Mouse (Mus musculus): Measurements from ENCODE around the gene Klk1b1. TPM values are rescaled to one million over a fixed set of nuclear protein-coding genes. Genes with fewer than 3 reads are reported as not detected.
"Not testable (repeated sequence)": the region's sequence is repeated elsewhere in the genome, so short reads cannot be mapped to it uniquely, and the experiment has no call there.

Gene Klk1b1
- total and polyA plus RNA-seq, 3 experiments = not detected

GRCm38 (mm10) chr7:43936551-43936950, 30.0 kb upstream of the Klk1b1 start:
- Histone ChIP-seq H3K4me2 (ENCODE audit: insufficient read depth, low read depth, poor library complexity, severe bottlenecking) (no peak overlapping the region), H3K4me3 (replicated peaks in 1 of 3; ENCODE audit: low read depth in 2 of 3, low read length in 2 of 3, poor library complexity in 1 of 3) (no peak overlapping the region), H3K9ac (ENCODE audit: insufficient read depth, low read depth) (no peak overlapping the region), H3K27me3 (replicated peaks) (peaks cover 41% of the 10 kb centered on the region), H3K79me2 (replicated peaks; ENCODE audit: control insufficient read depth, extremely low read depth, insufficient read depth, poor library complexity, severe bottlenecking) (no peaks in the 10 kb centered on the region), H3K36me3 (replicated peaks in 1 of 2; ENCODE audit: control insufficient read depth in 1 of 2, insufficient read depth in 1 of 2, low read length in 1 of 2) (no peaks in the 10 kb centered on the region), H3K4me1 (ENCODE audit: control insufficient read depth in 1 of 2, insufficient read depth in 2 of 2) (no peaks in the 10 kb centered on the region), H3K9me3 (replicated peaks; ENCODE audit: low read length) (no peaks in the 10 kb centered on the region), H3K27ac (ENCODE audit: insufficient read depth, low read depth) (no peak overlapping the region)
- TF ChIP-seq CHD2 (IDR thresholded peaks at IDR 0.05; ENCODE audit: low read length) = no peak
- TF ChIP-seq MEF2A (IDR thresholded peaks at IDR 0.05; ENCODE audit: borderline replicate concordance, low read depth, low read length) = no peak
- no peak for TF ChIP-seq MXI1 (IDR thresholded peaks at IDR 0.05; ENCODE audit: low read depth, low read length)
- no peak for TF ChIP-seq E2F4 (IDR thresholded peaks at IDR 0.05; ENCODE audit: insufficient replicate concordance, low read depth, low read length)
- TF ChIP-seq USF2 (conservative IDR thresholded peaks at IDR 0.05; ENCODE audit: low read depth, low read length) = no peak
- TF ChIP-seq MAFK (IDR thresholded peaks at IDR 0.05; ENCODE audit: insufficient replicate concordance, low read length) = no peak
- TF ChIP-seq RCOR1 (conservative IDR thresholded peaks at IDR 0.05; ENCODE audit: low read depth, low read length) = no peak
- TF ChIP-seq RAD21 (IDR thresholded peaks at IDR 0.05; ENCODE audit: low read depth, low read length) = no peak
- TF ChIP-seq GABPA (IDR thresholded peaks at IDR 0.05; ENCODE audit: insufficient replicate concordance, low read depth, low read length) = no peak
- no peak for TF ChIP-seq ZMIZ1 (IDR thresholded peaks at IDR 0.05; ENCODE audit: low read depth, low read length)
- no peak for TF ChIP-seq CHD1 (IDR thresholded peaks at IDR 0.05; ENCODE audit: low read depth, low read length)
- TF ChIP-seq MYC (IDR thresholded peaks at IDR 0.05; ENCODE audit: low read depth, low read length) = no peak
- no peak for TF ChIP-seq ZNF384 (IDR thresholded peaks at IDR 0.05; ENCODE audit: low read depth, low read length)
- no peak for TF ChIP-seq TCF12 (IDR thresholded peaks at IDR 0.05; ENCODE audit: low read depth, low read length)
- TF ChIP-seq POLR2AphosphoS2 (IDR thresholded peaks at IDR 0.05; ENCODE audit: low read depth, low read length) = no peak
- no peak for TF ChIP-seq MAZ (IDR thresholded peaks at IDR 0.05; ENCODE audit: low read depth, low read length)
- no peak for TF ChIP-seq MAX (IDR thresholded peaks at IDR 0.05; ENCODE audit: low read length)
- TF ChIP-seq JUN (IDR thresholded peaks at IDR 0.05; ENCODE audit: insufficient read depth, low read depth, low read length) = no peak
- in situ Hi-C loops (cut with MboI; ENCODE audit: low pct_ligation_motif_present, low pct_unique_long_range_greater_than_20kb, low sequenced_read_pairs) = loop anchor here (10.0 kb wide), 1 partner anchor 288 kb away; the partner anchor contains the start of gene Klk1
- no peak for DNase-seq (ENCODE audit: extremely low read depth)
- dilution Hi-C loops (cut with MboI; ENCODE audit: extremely low pct_ligation_motif_present, extremely low pct_unique_long_range_greater_than_20kb, low sequenced_read_pairs) = no loop called here

- H3K79me2 ChIP-seq (replicated peaks; ENCODE audit: control insufficient read depth, extremely low read depth, insufficient read depth, poor library complexity, severe bottlenecking); in situ Hi-C loops (cut with MboI; ENCODE audit: low pct_ligation_motif_present, low pct_unique_long_range_greater_than_20kb, low sequenced_read_pairs); H3K9ac ChIP-seq (ENCODE audit: insufficient read depth, low read depth); DNase-seq (ENCODE audit: extremely low read depth); H3K27ac ChIP-seq (ENCODE audit: insufficient read depth, low read depth); H3K4me1 ChIP-seq (ENCODE audit: control insufficient read depth in 1 of 2, insufficient read depth in 2 of 2); H3K36me3 ChIP-seq (replicated peaks in 1 of 2; ENCODE audit: control insufficient read depth in 1 of 2, insufficient read depth in 1 of 2, low read length in 1 of 2); H3K4me3 ChIP-seq (replicated peaks in 1 of 3; ENCODE audit: low read depth in 2 of 3, low read length in 2 of 3, poor library complexity in 1 of 3); H3K9me3 ChIP-seq (replicated peaks; ENCODE audit: low read length); H3K4me2 ChIP-seq (ENCODE audit: insufficient read depth, low read depth, poor library complexity, severe bottlenecking); dilution Hi-C loops (cut with MboI; ENCODE audit: extremely low pct_ligation_motif_present, extremely low pct_unique_long_range_greater_than_20kb, low sequenced_read_pairs): not testable (repeated sequence)
- peaks cover 11% of the 10 kb centered on the region for H3K27me3 ChIP-seq (replicated peaks)
Observed at GRCm38 (mm10) chr7:43942293-43942692, 24.3 kb upstream of the Klk1b1 start.

All from CH12.LX (cell line).